Mouse (Mus musculus) limb, embryonic 12.5 days (tissue): ENCODE results near the gene Lrrc39. TPM values are rescaled to one million over a fixed set of nuclear protein-coding genes. Genes with fewer than 3 reads are reported as not detected.
"Not testable (repeated sequence)": the region's sequence is repeated elsewhere in the genome, so short reads cannot be mapped to it uniquely, and the experiment has no call there.

ENCODE experiments used
- ATAC-seq: fragments of 200-750 bp; cut with Nextera tagmentation; 2 replicates; pipeline ENCODE4 v1.8.0; 2017; ENCODE audit warnings: low read depth, moderate TSS enrichment; ENCODE audit not compliant: insufficient number of reproducible peaks, insufficient read depth, low FRiP score, low TSS enrichment
- H3K27ac ChIP-seq: fragments of 300-500 bp; sonication (generic); 2 replicates; pipeline ENCODE4 v1.5.1; 2016; ENCODE audit warnings: mild to moderate bottlenecking, moderate library complexity
- H3K27me3 ChIP-seq: fragments of 300-500 bp; sonication (generic); 2 replicates; pipeline ENCODE4 v1.6.1; 2016; ENCODE audit warnings: mild to moderate bottlenecking, moderate library complexity
- H3K36me3 ChIP-seq: fragments of 300-500 bp; sonication (generic); 2 replicates; pipeline ENCODE4 v1.6.1; 2016; ENCODE audit warnings: mild to moderate bottlenecking, moderate library complexity
- H3K4me1 ChIP-seq: fragments of 300-500 bp; sonication (generic); replicated peaks from 2 replicates; pipeline ENCODE4 v1.6.1; 2016
- H3K4me2 ChIP-seq: fragments of 300-500 bp; sonication (generic); 2 replicates; pipeline ENCODE4 v1.6.1; 2016; ENCODE audit warnings: mild to moderate bottlenecking, moderate library complexity
- H3K4me3 ChIP-seq: fragments of 300-500 bp; sonication (generic); replicated peaks from 2 replicates; pipeline ENCODE4 v1.5.1; 2016; ENCODE audit warnings: mild to moderate bottlenecking
- H3K9ac ChIP-seq: fragments of 300-500 bp; sonication (generic); replicated peaks from 2 replicates; pipeline ENCODE4 v1.6.1; 2016; ENCODE audit warnings: mild to moderate bottlenecking, moderate library complexity
- H3K9me3 ChIP-seq: fragments of 300-500 bp; sonication (generic); 2 replicates; pipeline ENCODE4 v1.6.1; 2016; ENCODE audit warnings: mild to moderate bottlenecking, moderate library complexity
- WGBS: fragments of 180-500 bp; shearing (Covaris S2); methylation state at CpG from one replicate; pipeline ENCODE4 v1.1.7; 2016; 5-methylcytosine and 5-hydroxymethylcytosine counted together
- polyA plus RNA-seq: library from polyadenylated mRNA; unstranded; fragments of >200 nt; fragmentation: Nextera tagmentation; extraction: Ambion mirVana; gene quantifications from 2 replicates; pipeline ENCODE4 v1.2.1, GENCODE M21; 2016

Gene Lrrc39
- 0.31 and 0.87 TPM in 2 replicates for polyA plus RNA-seq

- H3K27me3 ChIP-seq = no peaks in the 10 kb centered on the region
- WGBS = 80% methylated on average over 7 of the region's 7 CpGs
- H3K9ac ChIP-seq = no peak within 1 kb of the TSS
- H3K9me3 ChIP-seq = no peaks in the 10 kb centered on the region
- H3K36me3 ChIP-seq = no peaks in the 10 kb centered on the region
- no peak within 1 kb of the TSS for H3K27ac ChIP-seq
- no peaks in the 10 kb centered on the region for H3K4me1 ChIP-seq
- ATAC-seq = no peak
- no peak within 1 kb of the TSS for H3K4me3 ChIP-seq
- H3K4me2 ChIP-seq = no peak within 1 kb of the TSS
These were observed at the start of gene Lrrc39 for GRCm38 (mm10) chr3:116562408-116563094. Gene Lrrc39, plus strand, starts transcription at chr3:116562973.

DNA sequence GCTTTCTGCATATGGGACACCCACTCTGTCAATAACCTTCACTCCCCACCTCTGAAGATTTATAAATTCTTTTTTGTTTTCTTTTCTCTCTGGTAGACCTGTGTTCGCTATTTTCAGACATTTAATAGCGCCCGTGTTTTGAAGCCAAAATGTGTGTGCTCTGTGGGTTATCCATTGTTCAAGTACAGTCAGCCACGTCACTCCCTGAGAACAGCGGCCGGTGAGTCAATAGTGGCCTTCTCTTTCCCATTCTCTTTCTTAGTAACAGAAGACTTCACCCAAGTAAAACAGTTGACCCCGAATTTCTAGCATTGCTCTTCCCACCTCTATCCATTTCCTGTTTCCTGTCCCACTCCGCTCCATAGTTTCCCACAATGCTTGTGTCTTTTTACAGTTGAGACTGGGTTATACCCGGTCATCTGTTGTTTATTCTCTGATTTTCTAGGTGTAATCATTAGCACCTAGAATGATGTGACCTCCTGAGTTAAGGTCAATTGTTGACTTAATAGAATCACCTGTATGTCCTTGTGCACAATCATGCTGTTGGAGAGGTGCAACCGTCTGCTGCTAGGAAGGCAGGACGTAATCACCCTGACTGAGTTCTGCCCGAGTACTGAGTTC is 42.5 kb upstream of the Lrrc39 start:
- Histone ChIP-seq H3K27me3 (no peaks in the 10 kb centered on the region), H3K36me3 (peaks cover 12% of the 10 kb centered on the region), H3K4me3 (no peak overlapping the region), H3K4me1 (no peaks in the 10 kb centered on the region), H3K9me3 (no peaks in the 10 kb centered on the region), H3K27ac (no peak overlapping the region), H3K9ac (no peak overlapping the region), H3K4me2 (no peak overlapping the region)
- ATAC-seq = no peak
- WGBS = 91% methylated on average over 12 of the region's 12 CpGs

GRCm38 (mm10) chr3:116529741-116530140 is 33.0 kb upstream of the Lrrc39 start:
- no peak overlapping the region for H3K9ac ChIP-seq
- no peak overlapping the region for H3K27ac ChIP-seq
- no peak overlapping the region for H3K4me2 ChIP-seq
- no peak overlapping the region for H3K4me3 ChIP-seq
- ATAC-seq = no peak
- 70% methylated on average over 4 of the region's 5 CpGs for WGBS
- H3K36me3 ChIP-seq = peaks cover 19% of the 10 kb centered on the region
- no peaks in the 10 kb centered on the region for H3K27me3 ChIP-seq
- no peaks in the 10 kb centered on the region for H3K9me3 ChIP-seq
- no peaks in the 10 kb centered on the region for H3K4me1 ChIP-seq

DNA sequence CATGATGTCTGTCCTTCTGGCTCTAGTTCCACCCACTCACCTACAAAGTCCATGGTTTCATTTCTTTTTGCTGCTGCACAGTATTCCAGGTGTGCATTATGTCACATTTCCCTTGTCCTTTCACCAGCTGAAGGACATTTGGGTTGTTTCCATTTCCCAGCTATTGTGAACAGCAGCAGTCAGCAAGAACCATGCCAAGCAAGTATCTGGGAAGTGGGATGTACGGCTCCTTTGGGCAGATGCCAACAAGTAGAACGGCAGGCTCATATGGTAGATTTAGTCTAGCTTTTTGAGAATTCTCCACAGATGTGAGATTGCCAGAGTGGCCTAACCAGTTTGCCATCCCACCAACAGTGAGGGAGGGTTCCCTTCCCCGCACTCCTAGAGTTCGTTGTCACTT is 31.9 kb upstream of the Lrrc39 start:
- no peak overlapping the region for H3K9ac ChIP-seq
- no peaks in the 10 kb centered on the region for H3K27me3 ChIP-seq
- H3K9me3 ChIP-seq = no peaks in the 10 kb centered on the region
- H3K27ac ChIP-seq = no peak overlapping the region
- no peak for ATAC-seq
- H3K4me1 ChIP-seq = no peaks in the 10 kb centered on the region
- peaks cover 29% of the 10 kb centered on the region for H3K36me3 ChIP-seq
- no peak overlapping the region for H3K4me3 ChIP-seq
- 94% methylated on average over 4 of the region's 4 CpGs for WGBS
- H3K4me2 ChIP-seq = no peak overlapping the region

DNA sequence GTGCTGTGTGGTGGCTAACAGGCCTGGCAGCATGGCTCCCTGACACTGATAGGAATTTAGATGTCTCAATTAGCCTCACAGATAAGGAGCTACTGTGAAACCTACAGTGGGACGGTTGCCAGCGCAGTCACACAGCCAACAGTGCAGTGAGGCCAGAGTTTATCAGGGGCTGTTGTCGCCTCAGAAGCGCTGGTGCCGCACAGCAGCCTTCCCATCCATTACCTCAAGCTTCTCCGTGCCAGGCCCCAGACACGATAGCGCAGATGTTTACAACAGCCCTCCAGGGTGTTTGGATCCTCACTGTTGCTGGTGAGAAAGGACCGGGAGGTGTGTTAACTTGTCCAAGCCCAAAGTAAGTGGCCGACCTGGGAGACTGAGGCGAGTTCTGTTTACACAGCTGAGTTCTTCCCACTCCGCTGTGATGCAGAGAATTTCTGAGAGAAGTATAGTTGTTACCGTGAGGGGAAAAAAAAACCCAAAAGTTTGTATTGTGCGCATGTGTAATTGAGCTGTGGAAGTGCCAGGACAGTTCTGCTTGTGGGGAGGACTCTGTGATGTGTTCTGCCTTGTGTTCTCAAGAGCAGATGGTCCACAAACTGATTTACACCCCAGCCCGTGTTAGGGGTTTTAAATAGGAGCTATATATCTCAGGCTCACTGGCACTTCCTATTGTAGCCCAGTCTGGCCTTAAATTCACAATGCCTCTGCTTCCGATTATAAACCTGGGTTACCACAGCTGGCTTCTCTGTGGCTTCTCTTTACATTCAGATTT is 26.2 kb upstream of the Lrrc39 start:
- Histone ChIP-seq H3K9ac (no peak overlapping the region), H3K4me1 (no peaks in the 10 kb centered on the region), H3K9me3 (no peaks in the 10 kb centered on the region), H3K4me3 (no peak overlapping the region), H3K27me3 (no peaks in the 10 kb centered on the region), H3K4me2 (no peak overlapping the region), H3K27ac (no peak overlapping the region), H3K36me3 (peaks cover 72% of the 10 kb centered on the region)
- 37% methylated on average over 16 of the region's 16 CpGs for WGBS
- no peak for ATAC-seq

- WGBS = 39% methylated on average over 6 of the region's 6 CpGs
- Histone ChIP-seq H3K27me3 (no peaks in the 10 kb centered on the region), H3K4me3 (no peak overlapping the region), H3K27ac (no peak overlapping the region), H3K4me2 (no peak overlapping the region), H3K36me3 (peaks cover 78% of the 10 kb centered on the region), H3K9me3 (no peaks in the 10 kb centered on the region), H3K9ac (no peak overlapping the region), H3K4me1 (no peaks in the 10 kb centered on the region)
- ATAC-seq = no peak
These were observed 25.6 kb upstream of the Lrrc39 start for GRCm38 (mm10) chr3:116537200-116537573.

DNA sequence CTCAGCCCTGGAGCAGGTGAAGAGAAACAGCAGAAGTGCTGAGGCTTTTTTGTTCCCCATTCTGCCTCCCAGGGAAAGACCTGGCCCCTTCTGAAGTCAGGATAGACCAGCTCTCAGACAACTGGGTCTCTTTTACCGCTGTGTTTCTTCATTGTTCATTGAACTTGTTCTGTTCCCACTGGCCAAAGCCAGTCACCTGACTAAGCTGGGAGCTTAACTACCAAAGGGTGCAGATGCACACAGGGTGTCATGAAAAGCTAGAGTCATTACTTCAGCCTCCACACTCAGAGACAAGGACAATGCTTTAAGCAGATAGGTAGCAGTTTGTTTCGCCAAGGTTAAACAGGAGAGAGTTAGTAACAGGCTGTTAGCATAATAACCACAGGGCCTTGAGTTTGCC is 20.7 kb upstream of the Lrrc39 start:
- Histone ChIP-seq H3K9ac (no peak overlapping the region), H3K27ac (no peak overlapping the region), H3K27me3 (no peaks in the 10 kb centered on the region), H3K4me3 (no peak overlapping the region), H3K9me3 (no peaks in the 10 kb centered on the region), H3K36me3 (peaks cover 86% of the 10 kb centered on the region), H3K4me2 (no peak overlapping the region), H3K4me1 (no peaks in the 10 kb centered on the region)
- WGBS = 64% methylated on average over 2 of the region's 2 CpGs
- ATAC-seq = no peak

GRCm38 (mm10) chr3:116542532-116542931 is 20.2 kb upstream of the Lrrc39 start:
- H3K27me3 ChIP-seq = no peaks in the 10 kb centered on the region
- H3K36me3 ChIP-seq = peaks cover 86% of the 10 kb centered on the region
- H3K9ac ChIP-seq = no peak overlapping the region
- no peaks in the 10 kb centered on the region for H3K4me1 ChIP-seq
- ATAC-seq = no peak
- WGBS = 68% methylated on average over 3 of the region's 3 CpGs
- H3K4me2 ChIP-seq = no peak overlapping the region
- no peak overlapping the region for H3K4me3 ChIP-seq
- H3K27ac ChIP-seq = no peak overlapping the region
- no peaks in the 10 kb centered on the region for H3K9me3 ChIP-seq

DNA sequence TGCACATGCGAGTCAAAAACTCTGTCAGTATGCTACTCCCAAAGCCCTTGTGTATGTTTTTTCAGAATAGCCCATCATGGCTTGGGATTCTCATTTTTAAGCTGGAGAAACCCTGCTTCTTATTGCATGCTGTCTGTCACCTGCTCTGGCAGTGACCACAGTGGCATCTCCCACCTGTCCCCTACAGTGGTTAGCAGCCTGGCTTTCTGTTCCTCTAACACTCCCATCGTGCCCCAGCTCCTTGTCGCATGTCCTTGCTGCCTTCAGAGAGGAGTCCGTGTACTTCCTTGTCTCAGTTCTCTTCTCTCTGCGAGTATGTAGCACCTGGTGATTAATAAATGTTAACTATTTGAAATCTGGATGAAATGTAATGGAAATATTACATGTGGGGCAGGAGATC is 15.3 kb upstream of the Lrrc39 start:
- Histone ChIP-seq H3K4me3 (no peak overlapping the region), H3K9ac (no peak overlapping the region), H3K36me3 (peaks cover 66% of the 10 kb centered on the region), H3K4me2 (no peak overlapping the region), H3K9me3 (no peaks in the 10 kb centered on the region), H3K4me1 (no peaks in the 10 kb centered on the region), H3K27me3 (no peaks in the 10 kb centered on the region), H3K27ac (no peak overlapping the region)
- no peak for ATAC-seq
- 89% methylated on average over 5 of the region's 5 CpGs for WGBS

GRCm38 (mm10) chr3:116551362-116551761 is 11.4 kb upstream of the Lrrc39 start:
- no peak overlapping the region for H3K4me3 ChIP-seq

DNA sequence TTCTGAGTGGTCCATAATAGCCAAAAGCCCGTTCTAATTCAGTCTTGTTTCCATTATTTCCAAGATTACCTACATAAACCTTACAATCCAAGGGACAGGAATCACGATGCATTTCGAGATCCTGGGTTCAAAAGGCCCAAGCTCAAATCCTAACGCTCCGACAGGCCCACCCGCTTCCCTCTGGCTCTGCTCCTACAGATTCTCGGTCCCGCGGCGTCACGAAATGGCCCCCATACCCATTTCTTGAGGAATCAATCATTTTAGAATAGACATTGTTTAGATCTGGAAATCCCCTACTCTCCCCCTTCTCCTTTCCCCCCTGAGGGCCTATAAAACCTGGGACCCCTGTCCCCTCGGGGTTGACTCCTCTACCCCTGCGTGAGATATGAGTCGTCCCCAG is 1.5 kb upstream of the Lrrc39 start:
- not testable (repeated sequence) for H3K4me2 ChIP-seq, H3K27ac ChIP-seq, H3K4me3 ChIP-seq, H3K27me3 ChIP-seq, H3K4me1 ChIP-seq, ATAC-seq, H3K9me3 ChIP-seq, H3K9ac ChIP-seq, H3K36me3 ChIP-seq
- WGBS = 94% methylated on average over 14 of the region's 14 CpGs

More at GRCm38 (mm10) chr3:116551362-116551761, 11.4 kb upstream of the Lrrc39 start:
- no peak for ATAC-seq
- Histone ChIP-seq H3K4me1 (no peaks in the 10 kb centered on the region), H3K4me2 (no peak overlapping the region), H3K27ac (no peak overlapping the region), H3K27me3 (no peaks in the 10 kb centered on the region), H3K9me3 (no peaks in the 10 kb centered on the region), H3K36me3 (peaks cover 37% of the 10 kb centered on the region), H3K9ac (no peak overlapping the region)
- 87% methylated on average over 5 of the region's 5 CpGs for WGBS
